Mouse (Mus musculus) hindbrain, postnatal 0 days (tissue): Measurements from ENCODE around the gene Trpc4. TPM values are rescaled to one million over a fixed set of nuclear protein-coding genes. Genes with fewer than 3 reads are reported as not detected.

Source experiments
- ATAC-seq: fragments of 200-750 bp; cut with Nextera tagmentation; 2 replicates; pipeline ENCODE4 v1.8.0; 2017; ENCODE audit warnings: mild to moderate bottlenecking, moderate TSS enrichment, moderate library complexity
- DNase-seq: peaks from one replicate; pipeline ENCODE4 v3.0.0-alpha.2; 2015; ENCODE audit warnings: low spot score
- H3K27ac ChIP-seq: fragments of 300-500 bp; sonication (generic); 2 replicates; pipeline ENCODE4 v1.5.1; 2014; ENCODE audit warnings: mild to moderate bottlenecking
- H3K27me3 ChIP-seq: fragments of 300-500 bp; sonication (generic); 2 replicates; pipeline ENCODE4 v1.6.1; 2014; ENCODE audit warnings: low read length, mixed read lengths; ENCODE audit not compliant: insufficient read depth
- H3K36me3 ChIP-seq: fragments of 300-500 bp; sonication (generic); 2 replicates; pipeline ENCODE4 v1.6.1; 2014; ENCODE audit warnings: low read length, mixed read lengths; ENCODE audit not compliant: insufficient read depth
- H3K4me1 ChIP-seq: fragments of 300-500 bp; sonication (generic); 2 replicates; pipeline ENCODE4 v1.6.1; 2014; ENCODE audit warnings: antibody characterized with exemption, low read length, mixed read lengths; ENCODE audit not compliant: insufficient read depth
- H3K4me2 ChIP-seq: fragments of 300-500 bp; sonication (generic); 2 replicates; pipeline ENCODE4 v1.6.1; 2014; ENCODE audit warnings: low read depth, mild to moderate bottlenecking, low read length, moderate library complexity, mixed read lengths
- H3K4me3 ChIP-seq: fragments of 300-500 bp; sonication (generic); 2 replicates; pipeline ENCODE4 v1.5.1; 2014; ENCODE audit warnings: low read length
- H3K9ac ChIP-seq: fragments of 300-500 bp; sonication (generic); replicated peaks from 2 replicates; pipeline ENCODE4 v1.6.1; 2014; ENCODE audit warnings: mild to moderate bottlenecking, low read length, moderate library complexity, mixed read lengths
- H3K9me3 ChIP-seq: fragments of 300-500 bp; sonication (generic); 2 replicates; pipeline ENCODE4 v1.6.1; 2016; ENCODE audit warnings: low read length, mixed read lengths
- CTCF ChIP-seq: IDR thresholded peaks from 2 replicates; pipeline ENCODE4 v1.5.1; 2016; ENCODE audit warnings: antibody characterized with exemption, control low read depth, low read depth
- WGBS: fragments of 180-500 bp; shearing (Covaris S2); extraction: QIAGEN DNeasy Blood & Tissue Kit; methylation state at CpG from one replicate; pipeline ENCODE4 v1.1.7; 2014; 5-methylcytosine and 5-hydroxymethylcytosine counted together
- polyA plus RNA-seq: library from polyadenylated mRNA; unstranded; fragments of >200 nt; fragmentation: Nextera tagmentation; extraction: Ambion mirVana; gene quantifications from 2 replicates; pipeline ENCODE4 v1.2.1, GENCODE M21; 2015
- total RNA-seq: library from RNA; depleted of rRNA; stranded (reverse); fragments of >200 nt; gene quantifications from 2 replicates; pipeline ENCODE4 v1.2.3, GENCODE M21; 2014

The Trpc4 gene
- total and polyA plus RNA-seq, 2 experiments from 2014 or later, result 4.2 to 6.0 TPM

DNA sequence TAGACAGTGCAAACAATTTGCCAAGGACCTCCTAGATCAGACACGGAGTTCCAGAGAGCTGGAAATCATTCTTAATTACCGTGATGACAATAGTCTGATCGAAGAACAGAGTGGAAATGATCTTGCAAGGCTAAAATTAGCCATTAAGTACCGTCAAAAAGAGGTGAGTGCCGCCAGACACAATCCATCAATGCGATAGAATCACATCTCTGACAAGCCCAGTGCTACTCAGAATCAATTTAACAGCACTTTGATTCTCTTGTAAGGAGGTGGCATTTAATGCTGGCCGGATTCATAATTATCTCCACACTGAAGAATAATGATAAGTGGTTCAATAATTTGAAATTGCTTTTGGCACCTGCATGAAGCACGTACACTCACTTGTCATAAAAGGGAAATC, 66.7 kb downstream of the Trpc4 start:
- DNase-seq (no peak), ATAC-seq (no peak)
- Histone ChIP-seq H3K9me3 (no peaks in the 10 kb centered on the region), H3K36me3 (no peaks in the 10 kb centered on the region), H3K4me1 (no peaks in the 10 kb centered on the region), H3K27ac (no peak overlapping the region), H3K27me3 (no peaks in the 10 kb centered on the region), H3K4me3 (no peak overlapping the region), H3K9ac (no peak overlapping the region), H3K4me2 (no peak overlapping the region)
- WGBS, result 65% methylated on average over 8 of the region's 8 CpGs
- no peak for TF ChIP-seq CTCF

DNA sequence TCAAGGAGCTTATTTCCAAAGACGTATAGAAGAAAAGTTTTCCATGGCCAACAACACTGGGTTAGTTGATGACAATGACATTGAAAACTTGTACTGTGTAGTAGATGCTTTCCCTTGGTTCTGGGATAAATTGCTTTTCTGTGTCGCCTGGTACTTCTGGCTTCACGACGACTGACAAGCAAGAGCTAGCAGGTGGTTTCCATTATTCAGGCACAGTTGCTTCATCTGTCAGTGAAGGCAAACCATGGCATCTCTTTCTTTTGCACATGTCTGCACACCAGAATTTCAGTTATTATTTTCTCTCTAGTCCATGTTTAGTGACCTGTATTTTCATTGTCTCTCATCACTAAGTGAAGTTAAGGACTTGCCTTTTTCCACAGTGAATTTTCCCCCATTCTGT, 72.6 kb downstream of the Trpc4 start:
- no peaks in the 10 kb centered on the region for H3K4me1 ChIP-seq
- no peak for TF ChIP-seq CTCF
- 56% methylated on average over 4 of the region's 4 CpGs for WGBS
- H3K27ac ChIP-seq, result no peak overlapping the region
- no peak overlapping the region for H3K9ac ChIP-seq
- no peak overlapping the region for H3K4me2 ChIP-seq
- no peaks in the 10 kb centered on the region for H3K36me3 ChIP-seq
- H3K4me3 ChIP-seq, result no peak overlapping the region
- DNase-seq, result no peak
- no peak for ATAC-seq
- H3K27me3 ChIP-seq, result no peaks in the 10 kb centered on the region
- H3K9me3 ChIP-seq, result no peaks in the 10 kb centered on the region

DNA sequence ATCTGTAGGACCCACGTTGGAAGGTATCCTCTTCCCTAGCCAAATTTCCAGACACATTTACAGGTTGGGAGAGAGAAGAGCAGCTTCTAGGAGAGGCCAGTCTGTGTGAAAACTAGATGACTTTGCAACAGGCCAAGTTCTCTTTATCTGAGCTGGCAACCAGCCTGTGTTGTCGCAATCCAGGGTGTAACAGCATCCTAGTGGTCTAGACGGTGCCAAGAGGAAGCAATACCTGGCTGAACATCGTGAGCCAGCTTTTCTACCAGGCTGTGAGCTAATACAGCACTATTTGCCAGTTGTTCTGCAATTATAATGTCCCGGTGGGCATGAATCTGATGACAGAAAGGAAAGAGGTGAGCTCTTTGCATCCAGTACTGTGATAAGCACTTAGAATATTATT, 83.1 kb downstream of the Trpc4 start:
- Histone ChIP-seq H3K27me3 (no peaks in the 10 kb centered on the region), H3K4me3 (no peak overlapping the region), H3K9ac (no peak overlapping the region), H3K27ac (no peak overlapping the region), H3K9me3 (no peaks in the 10 kb centered on the region), H3K4me1 (no peaks in the 10 kb centered on the region), H3K4me2 (no peak overlapping the region), H3K36me3 (no peaks in the 10 kb centered on the region)
- TF ChIP-seq CTCF, result no peak
- ATAC-seq (no peak), DNase-seq (peak; percentile 25)
- 71% methylated on average over 5 of the region's 5 CpGs for WGBS

DNA sequence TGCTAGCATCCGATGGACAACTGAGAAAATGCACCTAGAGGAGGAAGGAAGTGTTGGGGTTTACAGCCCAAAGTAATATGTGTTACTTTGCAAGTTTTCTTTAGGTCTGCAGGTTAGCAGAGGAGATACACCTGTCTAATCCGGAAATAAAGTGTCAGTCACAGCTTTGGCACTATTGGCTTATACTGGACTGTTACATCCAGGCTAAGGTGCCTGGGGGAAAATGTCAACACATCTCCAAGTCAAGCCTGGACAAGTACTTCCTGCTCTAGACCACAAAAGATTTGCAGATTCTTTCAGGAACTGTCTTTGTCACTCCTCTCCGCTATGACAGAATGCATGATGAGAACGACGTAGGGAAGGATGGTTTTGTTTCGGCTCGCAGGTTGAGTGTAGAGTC, 83.6 kb downstream of the Trpc4 start:
- no peak overlapping the region for H3K9ac ChIP-seq
- 91% methylated on average over 7 of the region's 7 CpGs for WGBS
- H3K27me3 ChIP-seq, result no peaks in the 10 kb centered on the region
- H3K9me3 ChIP-seq, result no peaks in the 10 kb centered on the region
- no peak overlapping the region for H3K27ac ChIP-seq
- TF ChIP-seq CTCF, result no peak
- no peaks in the 10 kb centered on the region for H3K4me1 ChIP-seq
- no peak for DNase-seq
- no peak for ATAC-seq
- no peak overlapping the region for H3K4me3 ChIP-seq
- no peak overlapping the region for H3K4me2 ChIP-seq
- H3K36me3 ChIP-seq, result no peaks in the 10 kb centered on the region

DNA sequence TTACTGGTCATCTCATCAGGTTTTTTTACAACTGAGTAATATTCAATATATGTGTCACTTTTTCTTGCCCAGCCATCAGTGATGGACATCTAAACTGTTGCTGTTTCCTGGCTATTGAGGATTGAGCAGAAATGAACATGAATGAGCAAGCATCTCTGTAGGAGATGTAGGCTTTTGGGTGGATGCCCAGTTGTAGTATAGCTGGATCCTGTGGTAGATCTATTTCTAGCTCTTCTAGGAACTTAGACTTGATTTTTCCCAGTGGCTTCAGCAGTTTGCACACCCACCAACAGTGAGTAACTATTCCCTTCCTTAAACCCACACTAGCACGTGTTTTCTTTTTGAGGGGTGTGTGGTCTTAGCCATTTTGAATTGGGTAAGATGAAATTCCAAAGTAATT, 87.3 kb downstream of the Trpc4 start:
- no peak overlapping the region for H3K9ac ChIP-seq
- no peak for ATAC-seq
- no peaks in the 10 kb centered on the region for H3K9me3 ChIP-seq
- DNase-seq, result no peak
- TF ChIP-seq CTCF, result no peak
- no peak overlapping the region for H3K4me3 ChIP-seq
- no peak overlapping the region for H3K27ac ChIP-seq
- no peaks in the 10 kb centered on the region for H3K4me1 ChIP-seq
- 82% methylated on average over 1 of the region's 1 CpGs for WGBS
- no peak overlapping the region for H3K4me2 ChIP-seq
- H3K27me3 ChIP-seq, result no peaks in the 10 kb centered on the region
- H3K36me3 ChIP-seq, result no peaks in the 10 kb centered on the region

DNA sequence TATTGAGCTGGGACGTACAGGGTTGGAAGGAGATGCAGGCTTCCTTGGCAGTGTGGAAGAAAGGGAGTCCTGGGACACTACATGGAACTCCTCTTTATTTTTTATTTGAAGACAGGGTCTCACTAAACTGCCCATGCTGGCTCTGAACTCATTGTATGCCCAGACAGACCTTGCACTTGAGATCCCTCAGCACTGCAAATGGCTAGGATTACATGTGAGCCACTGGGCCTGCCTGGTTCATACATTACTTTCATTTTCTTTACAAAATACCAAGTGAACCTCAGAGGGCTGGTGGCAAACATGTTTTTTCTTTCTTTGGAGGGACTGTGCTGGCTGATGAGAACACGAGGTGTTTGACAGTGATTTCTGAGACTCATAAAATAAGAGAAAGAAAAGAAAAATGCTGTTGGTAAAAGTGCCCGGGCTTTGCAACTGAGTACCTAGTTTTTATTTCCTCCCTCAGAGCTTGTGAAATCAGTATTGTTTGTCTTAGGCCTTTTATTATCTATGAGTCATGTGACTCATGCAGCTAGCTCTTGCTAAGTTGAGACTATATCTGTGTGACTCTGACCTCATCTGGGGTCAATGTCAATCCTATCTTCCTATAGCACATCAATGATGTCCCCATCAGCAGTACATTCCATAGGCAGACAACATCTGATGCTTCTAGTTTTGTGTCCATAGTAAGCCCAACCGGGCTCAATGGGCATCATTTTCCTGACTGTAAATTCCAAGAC, 89.1 kb downstream of the Trpc4 start:
- no peak for ATAC-seq
- H3K36me3 ChIP-seq, result no peaks in the 10 kb centered on the region
- no peaks in the 10 kb centered on the region for H3K9me3 ChIP-seq
- no peak overlapping the region for H3K27ac ChIP-seq
- H3K4me1 ChIP-seq, result no peaks in the 10 kb centered on the region
- no peak overlapping the region for H3K4me3 ChIP-seq
- 86% methylated on average over 4 of the region's 4 CpGs for WGBS
- no peak overlapping the region for H3K4me2 ChIP-seq
- TF ChIP-seq CTCF, result no peak
- H3K27me3 ChIP-seq, result no peaks in the 10 kb centered on the region
- no peak for DNase-seq
- no peak overlapping the region for H3K9ac ChIP-seq

DNA sequence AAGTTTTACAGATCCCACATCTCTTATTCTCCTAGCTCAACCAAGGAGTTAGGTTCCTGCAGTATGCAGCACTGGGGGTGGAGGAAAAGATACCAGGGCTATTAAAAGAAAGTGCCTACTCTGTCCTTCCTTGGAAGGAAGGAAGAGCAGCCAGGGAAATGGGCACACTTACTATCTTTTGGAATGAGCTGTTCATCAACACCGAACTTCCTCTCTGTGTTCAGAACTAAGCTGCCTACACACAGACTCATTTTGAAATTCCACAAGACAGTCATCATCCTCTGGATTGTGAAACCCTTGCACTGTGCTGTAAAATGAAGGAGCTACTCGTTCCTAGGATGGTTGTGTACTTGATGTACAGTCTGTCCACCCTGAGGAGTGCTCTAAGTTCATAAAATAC, 90.6 kb downstream of the Trpc4 start:
- ATAC-seq (no peak), DNase-seq (no peak)
- no peak overlapping the region for H3K27ac ChIP-seq
- 78% methylated on average over 2 of the region's 2 CpGs for WGBS
- H3K9ac ChIP-seq, result no peak overlapping the region
- no peaks in the 10 kb centered on the region for H3K4me1 ChIP-seq
- H3K36me3 ChIP-seq, result no peaks in the 10 kb centered on the region
- H3K4me2 ChIP-seq, result no peak overlapping the region
- no peaks in the 10 kb centered on the region for H3K27me3 ChIP-seq
- no peaks in the 10 kb centered on the region for H3K9me3 ChIP-seq
- H3K4me3 ChIP-seq, result no peak overlapping the region
- no peak for TF ChIP-seq CTCF
